ENCODE assay signal across 18 mouse cellular contexts in genomic region chr13:104531841-104532240, GRCm38 (mm10).
"Had no signal": no experiment of that assay in that cellular context is flagged by ENCODE, and none has a peak within 500 bp of the region (broad histone marks: within the 10 kb centered on the region; RNA-seq: fewer than 3 reads in every experiment).

No protein-coding gene starts in this region.

- DNase-seq: lung, adult 18-20 months; lung, embryonic 14.5 days; lung, postnatal 10 days; lung, postnatal 4 days; retina, postnatal 1 day; right cerebral cortex, adult 18-20 months; right cerebral cortex, postnatal 25 days; right cerebral cortex, postnatal 4 days; spleen, adult 18-20 months; thymus, adult 18-20 months; thymus, postnatal 14 days; thymus, postnatal 36 days had no signal

- H3K27ac ChIP-seq: midbrain, embryonic 10.5 days; midbrain, embryonic 13.5 days; midbrain, embryonic 15.5 days; neural tube, embryonic 13.5 days; neural tube, embryonic 15.5 days had no signal

- H3K9me3 ChIP-seq: midbrain, embryonic 10.5 days; midbrain, embryonic 13.5 days; midbrain, embryonic 15.5 days; neural tube, embryonic 13.5 days; neural tube, embryonic 15.5 days had no signal

- H3K4me1 ChIP-seq: midbrain, embryonic 10.5 days; midbrain, embryonic 15.5 days; neural tube, embryonic 13.5 days; neural tube, embryonic 15.5 days had no signal

- H3K4me2 ChIP-seq: lung, embryonic 14.5 days; midbrain, embryonic 13.5 days; midbrain, embryonic 15.5 days; neural tube, embryonic 13.5 days; neural tube, embryonic 15.5 days had no signal

- H3K9ac ChIP-seq: lung, embryonic 14.5 days; midbrain, embryonic 13.5 days; midbrain, embryonic 15.5 days; neural tube, embryonic 13.5 days; neural tube, embryonic 15.5 days had no signal

- ATAC-seq: midbrain, embryonic 13.5 days; midbrain, embryonic 15.5 days had no signal

- H3K36me3 ChIP-seq: midbrain, embryonic 10.5 days; midbrain, embryonic 13.5 days; midbrain, embryonic 15.5 days; neural tube, embryonic 13.5 days; neural tube, embryonic 15.5 days had no signal

- H3K27me3 ChIP-seq: midbrain, embryonic 13.5 days; midbrain, embryonic 15.5 days; neural tube, embryonic 13.5 days; neural tube, embryonic 15.5 days had no signal

- H3K4me3 ChIP-seq: midbrain, embryonic 10.5 days; midbrain, embryonic 13.5 days; midbrain, embryonic 15.5 days; myocyte; neural tube, embryonic 13.5 days; neural tube, embryonic 15.5 days had no signal
